Mouse (Mus musculus) brain, embryonic 14.5 days (tissue): ENCODE results near the gene Pabpc4. TPM values are rescaled to one million over a fixed set of nuclear protein-coding genes. Genes with fewer than 3 reads are reported as not detected.
A peak's percentile ranks its signal among the peaks of the same experiment; 100 is the strongest.

Experiments
- DNase-seq: peaks from one replicate; pipeline ENCODE4 v3.0.0-alpha.2; 2011; ENCODE audit warnings: low read depth
- CTCF ChIP-seq: fragments of 200-500 bp; IDR thresholded peaks from 2 replicates; pipeline ENCODE4 v1.5.1; 2012; ENCODE audit warnings: inconsistent platforms, mild to moderate bottlenecking, moderate library complexity, borderline replicate concordance; ENCODE audit not compliant: insufficient read depth, insufficient read length; ENCODE audit errors: extremely low read depth
- POLR2A ChIP-seq: fragments of 200-500 bp; IDR thresholded peaks from 2 replicates; pipeline ENCODE4 v1.6.1; 2012; ENCODE audit warnings: mild to moderate bottlenecking, inconsistent platforms, borderline replicate concordance; ENCODE audit not compliant: poor library complexity, insufficient read depth, insufficient read length, severe bottlenecking; ENCODE audit errors: extremely low read depth
- polyA plus RNA-seq: library from polyadenylated mRNA; depleted of rRNA; stranded (reverse); fragments of >200 nt; gene quantifications from 2 replicates; pipeline ENCODE4 v1.2.3, GENCODE M21; 2012

Pabpc4 gene
- polyA plus RNA-seq, 1 experiment = 85.0 TPM

DNA sequence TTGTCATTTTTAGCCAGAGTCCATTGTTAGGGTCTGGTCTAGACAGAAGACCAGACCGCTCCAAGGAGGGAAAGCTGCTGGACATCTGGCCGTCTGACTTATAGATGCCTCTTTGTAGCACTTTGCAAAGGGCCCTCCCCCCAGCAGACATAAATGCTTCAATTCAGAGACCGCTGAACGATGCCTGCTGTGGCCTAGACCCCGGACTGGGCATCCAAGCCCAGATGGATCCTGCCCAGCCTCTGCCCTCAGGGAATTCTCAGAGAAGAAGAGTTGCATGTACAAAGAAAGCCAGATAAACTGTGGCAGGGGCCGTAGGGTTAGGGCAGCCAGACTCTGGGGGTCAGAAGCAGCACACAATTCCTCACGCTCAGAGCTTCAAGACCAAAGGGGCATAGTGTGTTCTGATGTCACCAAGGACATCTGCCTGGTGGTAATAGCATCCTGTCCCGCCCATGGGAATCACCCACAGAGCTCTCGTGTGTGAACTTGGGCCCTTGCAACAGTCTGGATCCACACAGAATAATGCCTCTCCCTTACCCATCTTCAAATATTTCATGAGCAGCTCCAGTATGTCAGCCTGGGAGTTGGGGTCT lies 26.2 kb upstream of the Pabpc4 start:
- no peak for DNase-seq
- TF ChIP-seq CTCF = no peak
- TF ChIP-seq POLR2A = no peak

DNA sequence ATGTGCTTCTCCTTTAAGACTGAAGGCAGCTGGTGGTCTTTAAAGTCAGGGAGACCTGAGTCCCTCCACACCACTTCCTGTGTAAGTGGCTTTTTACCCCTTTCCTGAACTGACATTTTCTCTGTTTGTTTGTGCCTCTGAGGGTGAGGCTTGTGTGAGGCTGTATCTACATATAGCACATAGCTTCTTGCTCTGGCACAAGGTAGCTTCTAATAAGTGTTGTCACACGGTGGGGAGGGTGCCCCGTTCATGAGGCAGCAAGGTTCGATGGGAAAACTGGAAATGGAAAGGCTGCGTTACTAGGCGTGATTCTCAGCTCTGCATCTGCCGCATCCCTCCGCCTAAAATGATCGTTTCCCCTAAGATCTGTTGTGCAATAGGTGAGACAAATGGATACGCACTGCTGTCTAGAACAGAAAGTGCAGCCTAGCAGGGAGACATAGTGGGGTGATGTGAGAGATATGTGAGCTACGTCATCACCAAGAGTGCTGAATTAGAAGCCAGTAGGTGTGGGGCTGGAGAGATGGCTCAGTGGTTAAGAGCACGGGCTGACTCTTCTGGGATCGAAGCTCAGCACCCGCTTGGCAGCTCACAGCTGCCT lies 25.6 kb upstream of the Pabpc4 start:
- TF ChIP-seq CTCF = no peak
- TF ChIP-seq POLR2A = no peak
- DNase-seq = no peak

DNA sequence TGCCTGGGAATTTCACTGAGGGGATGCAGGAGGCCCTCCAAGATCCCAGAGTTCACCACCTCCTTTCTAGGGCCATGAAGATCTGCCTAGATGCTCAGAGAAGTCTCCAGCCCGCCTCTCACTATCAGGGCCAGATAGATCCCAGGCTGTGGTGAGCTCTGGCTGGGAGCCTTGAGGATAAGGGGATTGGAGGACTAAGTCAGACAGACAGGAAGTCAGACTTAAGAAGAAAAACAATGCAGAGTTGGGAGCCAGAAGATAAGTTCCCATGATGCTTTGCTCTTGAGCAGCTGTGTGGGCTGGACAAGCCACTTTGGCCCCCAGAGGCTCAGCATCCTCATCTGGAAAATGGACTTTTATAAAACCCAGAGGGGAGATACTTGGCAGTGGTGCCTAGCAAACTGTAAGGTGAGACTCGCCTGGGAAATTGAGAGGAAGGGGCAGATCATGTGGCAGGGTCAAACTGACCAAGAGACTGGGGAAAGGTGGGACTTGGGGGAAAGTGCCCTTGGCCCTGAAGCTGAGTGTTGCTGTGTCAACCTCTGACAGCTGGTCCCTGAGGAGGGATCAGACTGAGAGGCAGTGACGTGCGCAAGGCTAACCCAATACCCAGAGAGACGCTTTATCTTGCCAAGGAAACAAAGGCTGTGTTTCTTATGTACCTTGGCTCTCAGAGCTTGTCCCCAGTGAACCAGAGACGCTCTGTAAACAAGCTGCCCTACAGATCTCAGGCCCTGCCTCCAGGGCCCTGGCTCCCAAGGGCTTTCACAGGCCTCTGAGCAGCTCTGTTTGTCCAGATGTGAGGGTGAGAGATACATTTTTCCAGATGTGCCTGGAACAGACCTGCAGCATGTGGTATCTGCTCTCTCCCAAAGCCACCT lies 24.5 kb upstream of the Pabpc4 start:
- DNase-seq = no peak
- TF ChIP-seq POLR2A (no peak), CTCF (no peak)

DNA sequence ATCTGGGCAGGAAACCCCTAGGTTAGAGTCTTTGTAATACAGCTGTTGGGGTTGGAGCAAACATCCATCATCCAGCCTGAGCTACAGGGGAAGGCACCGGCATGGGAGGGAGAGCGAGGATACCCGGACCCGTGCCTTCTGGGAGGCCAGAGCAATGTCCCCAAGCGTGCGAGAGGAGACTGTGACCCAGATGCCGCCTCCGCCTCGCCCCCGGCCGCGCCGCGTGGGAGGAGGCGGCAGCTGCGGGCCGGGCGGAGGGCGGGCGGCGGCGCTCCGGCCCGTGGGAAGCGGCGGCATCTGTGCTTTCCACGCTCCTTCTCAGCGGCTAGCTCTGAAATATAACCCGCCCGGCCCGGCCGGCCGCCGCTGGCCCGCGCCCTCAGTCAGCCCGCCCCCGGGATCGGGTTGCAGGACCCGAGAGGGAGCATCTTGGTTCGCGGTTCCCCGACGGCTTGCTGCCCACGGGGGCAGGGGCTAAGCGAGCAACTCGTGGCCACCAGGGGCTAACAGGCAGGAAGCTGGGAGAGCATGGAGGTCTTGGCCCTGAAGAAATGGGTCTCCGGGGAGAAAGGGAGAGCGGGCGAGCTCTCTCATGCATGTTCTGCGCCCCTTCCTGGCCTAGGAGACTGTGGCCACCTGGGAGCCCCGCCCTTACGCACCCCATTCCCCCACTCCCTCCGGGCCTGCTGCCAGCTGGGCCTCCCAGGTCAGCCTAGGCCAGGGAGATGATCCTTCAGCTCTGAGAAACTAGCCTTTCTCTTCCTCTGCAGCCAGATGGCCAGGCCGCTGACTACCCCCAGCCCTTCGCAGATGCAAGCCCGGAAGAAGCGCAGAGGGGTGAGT lies 22.6 kb upstream of the Pabpc4 start:
- DNase-seq = peak; percentile 38
- TF ChIP-seq POLR2A (no peak), CTCF (no peak)

DNA sequence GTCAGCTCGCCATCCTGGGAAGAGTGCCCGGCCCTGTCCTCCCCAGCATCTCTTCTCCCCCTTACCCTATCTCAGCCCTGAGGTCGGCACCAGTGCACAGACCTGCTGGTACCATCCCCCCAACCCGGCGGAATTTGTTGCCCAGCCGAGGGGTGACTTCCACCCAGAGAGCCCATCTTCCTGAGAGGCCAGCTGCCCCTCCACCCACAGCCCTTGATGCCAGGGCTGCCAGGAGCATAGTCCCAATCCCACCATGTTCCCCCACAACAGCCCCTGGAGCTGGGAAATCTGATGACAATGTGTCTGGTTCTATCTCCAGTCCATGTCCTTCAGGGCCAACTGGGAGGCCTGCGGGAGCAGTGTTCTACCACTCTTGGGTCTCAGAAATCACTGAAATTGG lies 15.9 kb upstream of the Pabpc4 start:
- no peak for TF ChIP-seq CTCF
- no peak for TF ChIP-seq POLR2A
- no peak for DNase-seq

DNA sequence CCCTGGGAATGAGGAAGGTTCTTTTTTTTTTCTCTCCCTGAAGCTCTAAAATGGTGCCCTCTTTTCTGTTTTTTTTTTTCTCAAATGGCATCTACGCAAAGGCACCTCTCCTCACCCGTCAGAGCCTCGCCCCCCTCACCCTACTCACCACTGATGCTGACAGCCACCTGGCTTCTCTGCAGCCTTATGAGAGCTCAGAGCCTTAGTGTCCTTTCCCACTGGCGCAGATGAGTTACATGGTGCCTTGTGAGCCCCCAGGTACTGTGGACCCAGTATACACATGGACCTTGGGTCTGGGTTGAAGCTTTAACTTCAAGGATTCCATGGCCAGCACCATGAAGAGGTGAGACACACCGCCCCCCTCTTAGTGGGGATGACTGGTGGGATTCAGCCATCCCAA lies 15.5 kb upstream of the Pabpc4 start:
- DNase-seq = no peak
- TF ChIP-seq CTCF = no peak
- no peak for TF ChIP-seq POLR2A

DNA sequence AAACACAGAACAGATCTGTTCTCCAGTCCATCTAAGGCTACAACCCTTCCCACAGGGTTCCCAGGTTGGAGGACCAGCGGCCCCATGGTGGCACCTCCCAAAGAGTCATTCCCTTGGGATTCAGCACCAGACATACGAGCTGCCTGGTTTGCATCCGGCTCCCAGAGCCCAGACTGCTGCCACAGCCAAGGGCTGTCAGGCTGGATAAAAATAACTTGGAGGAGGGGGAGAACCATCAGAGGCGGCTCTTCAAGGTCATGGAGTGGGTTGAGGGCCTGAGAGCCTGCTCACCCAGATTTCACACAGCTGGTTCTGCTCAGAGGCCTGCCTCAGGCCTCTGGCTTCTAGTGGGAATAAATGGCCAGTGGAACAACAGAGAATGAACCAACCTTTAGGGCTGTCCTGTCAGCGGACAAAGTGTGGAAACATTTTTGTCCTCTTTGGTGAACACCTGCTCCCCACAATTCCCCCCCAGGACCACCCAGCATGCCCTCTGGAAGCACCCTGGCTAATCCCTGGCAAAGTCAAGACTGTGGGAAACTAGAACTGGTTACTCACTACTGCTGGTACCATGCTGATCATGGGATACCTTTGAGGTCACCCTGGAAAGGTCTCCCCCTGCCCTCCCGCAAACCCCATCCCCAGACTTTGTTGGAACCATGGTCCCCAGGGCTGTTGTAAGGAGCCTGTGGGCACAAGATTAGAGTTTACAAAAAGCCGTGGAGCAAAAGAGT lies 14.8 kb upstream of the Pabpc4 start:
- DNase-seq = no peak
- no peak for TF ChIP-seq CTCF
- no peak for TF ChIP-seq POLR2A

DNA sequence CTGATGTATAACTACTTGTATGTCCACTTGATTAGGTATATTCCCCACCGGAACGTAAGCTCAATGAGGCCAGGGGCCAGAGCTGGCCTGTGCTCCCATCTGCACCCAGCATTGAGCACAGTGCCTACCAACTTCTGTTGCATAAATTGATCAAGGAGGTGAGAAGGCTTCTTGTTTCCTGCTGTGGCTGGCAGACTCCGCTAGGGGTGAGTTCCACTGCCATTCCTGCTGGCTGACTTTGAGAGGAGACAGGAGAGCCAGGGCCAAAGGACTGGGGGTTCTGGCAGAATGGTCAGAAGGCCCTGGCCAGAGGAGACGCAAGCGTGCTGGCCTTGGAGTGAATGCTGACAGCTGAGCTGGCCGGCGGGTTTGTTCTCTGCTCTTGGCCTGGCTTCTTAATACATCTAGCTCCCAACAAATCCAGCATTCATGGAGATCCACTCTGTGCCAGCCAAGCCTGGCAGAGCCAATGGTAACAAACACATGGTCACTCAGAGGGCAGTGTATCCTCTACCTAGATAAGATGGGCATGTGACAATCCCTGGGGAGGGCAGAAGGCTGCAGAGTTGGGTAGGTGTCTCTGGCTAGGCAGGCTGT lies 13.1 kb upstream of the Pabpc4 start:
- TF ChIP-seq CTCF (no peak), POLR2A (no peak)
- no peak for DNase-seq

DNA sequence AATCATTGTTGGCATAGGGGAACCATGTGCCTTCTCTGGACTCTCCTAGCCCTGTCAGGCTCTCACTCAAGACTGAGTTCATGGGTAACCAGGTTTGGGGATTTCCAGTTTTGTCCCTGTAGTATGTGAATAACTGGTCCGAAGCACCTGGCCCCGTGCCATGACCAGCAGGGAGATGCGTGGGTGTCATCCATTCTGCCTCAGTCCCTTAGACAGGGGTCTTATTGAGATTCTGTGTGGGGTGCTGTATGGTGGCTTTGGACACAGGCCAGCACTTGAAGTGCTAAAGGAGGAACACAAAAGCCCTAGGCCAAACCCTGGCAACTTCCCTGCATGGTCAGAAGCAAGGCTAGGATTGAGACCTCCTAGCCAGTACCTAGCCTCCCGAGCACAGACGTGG lies 9.9 kb upstream of the Pabpc4 start:
- no peak for DNase-seq
- TF ChIP-seq CTCF (no peak), POLR2A (no peak)

DNA sequence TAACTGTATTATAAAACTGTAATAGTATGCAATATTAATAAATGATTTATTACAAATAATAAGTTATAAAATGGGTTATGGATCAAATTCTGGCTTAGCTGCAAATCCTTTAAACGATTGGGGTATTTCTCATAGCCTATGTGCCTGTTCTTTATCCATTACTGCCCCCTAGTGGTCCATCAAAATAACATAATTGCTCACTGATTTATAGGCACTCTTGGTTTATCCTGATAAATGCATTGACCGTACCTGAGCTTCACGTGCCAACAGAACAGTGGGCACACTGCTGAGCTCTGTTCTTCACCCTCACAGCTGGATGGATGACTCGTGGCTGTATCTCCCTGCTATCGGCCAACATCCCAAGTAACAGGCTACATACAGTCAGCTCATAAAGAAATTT lies 7.5 kb upstream of the Pabpc4 start:
- peak; percentile 89 for DNase-seq
- no peak for TF ChIP-seq POLR2A
- TF ChIP-seq CTCF = peak; percentile 38; the same call in 1 of the 2 replicates

DNA sequence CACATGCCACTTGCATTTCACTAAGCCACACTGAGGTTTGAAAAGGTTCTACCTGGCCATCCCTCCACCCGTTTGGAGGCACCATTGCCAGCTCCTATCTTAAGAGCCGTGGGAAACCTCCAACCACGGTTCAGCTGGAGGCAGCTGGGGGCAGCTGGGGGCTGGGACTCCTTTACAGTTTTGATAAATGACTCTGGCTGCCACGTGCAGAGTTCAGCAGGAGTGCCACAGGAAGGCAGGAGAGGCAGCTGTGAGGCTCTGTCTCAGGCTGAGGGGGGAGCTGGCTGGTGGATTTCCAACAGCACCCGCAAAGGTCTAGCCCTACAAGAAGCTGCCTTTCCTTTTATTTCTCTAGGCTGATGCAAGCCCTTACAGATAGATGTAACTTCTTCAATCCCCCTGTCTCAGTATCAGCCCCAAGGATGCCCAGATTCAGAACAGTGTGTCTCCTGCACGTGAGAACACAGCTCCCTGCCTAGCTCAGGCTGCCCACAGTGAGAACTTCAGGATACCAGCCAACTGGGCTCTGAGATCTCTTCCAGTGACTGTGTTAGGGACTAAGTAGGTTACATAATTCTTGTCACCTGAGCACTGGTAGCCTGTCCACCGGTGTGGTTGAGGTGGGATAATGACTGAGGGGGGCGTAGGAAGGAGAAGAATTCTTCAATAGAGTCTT lies 1.9 kb upstream of the Pabpc4 start:
- TF ChIP-seq CTCF (no peak), POLR2A (no peak)
- no peak for DNase-seq
